Mouse (Mus musculus) kidney, adult 2 months (tissue): ENCODE results near the gene Nfib. TPM values are rescaled to one million over a fixed set of nuclear protein-coding genes. Genes with fewer than 3 reads are reported as not detected.

Experiments
- DNase-seq: peaks from one replicate; pipeline ENCODE4 v3.0.0; 2021
- H3K27ac ChIP-seq: fragments of 200-500 bp; 2 replicates; pipeline ENCODE4 v1.5.1; 2012; ENCODE audit warnings: low read depth, low read length, control low read depth, inconsistent platforms; ENCODE audit not compliant: insufficient read depth
- H3K27me3 ChIP-seq: fragments of 200-500 bp; replicated peaks from 2 replicates; pipeline ENCODE4 v1.6.1; 2012; ENCODE audit warnings: mild to moderate bottlenecking, moderate library complexity, low read length, inconsistent platforms; ENCODE audit not compliant: control insufficient read depth, insufficient read depth
- H3K36me3 ChIP-seq: fragments of 200-500 bp; 2 replicates; pipeline ENCODE4 v1.6.1; 2012; ENCODE audit warnings: mild to moderate bottlenecking, moderate library complexity, low read length, inconsistent platforms; ENCODE audit not compliant: control insufficient read depth, insufficient read depth
- H3K4me1 ChIP-seq: fragments of 200-500 bp; 2 replicates; pipeline ENCODE4 v1.6.1; 2011; ENCODE audit warnings: low read length; ENCODE audit not compliant: control insufficient read depth, insufficient read depth
- H3K4me3 ChIP-seq: fragments of 200-500 bp; 2 replicates; pipeline ENCODE4 v1.5.1; 2011; ENCODE audit warnings: mild to moderate bottlenecking, low read depth, low read length, control low read depth; ENCODE audit not compliant: insufficient read depth
- CTCF ChIP-seq: fragments of 200-500 bp; conservative IDR thresholded peaks from 2 replicates; pipeline ENCODE4 v1.5.1; 2011; ENCODE audit warnings: low read depth, mild to moderate bottlenecking, control low read depth, low read length, moderate library complexity, mixed read lengths; ENCODE audit not compliant: insufficient read depth, insufficient read length
- POLR2A ChIP-seq: fragments of 200-500 bp; IDR thresholded peaks from one replicate; pipeline ENCODE4 v1.6.1; 2011; ENCODE audit warnings: low read depth, low read length, control low read depth
- WGBS: fragments of 180-500 bp; shearing (Covaris S2); methylation state at CpG from one replicate; pipeline ENCODE4 v1.1.7; 2018; 5-methylcytosine and 5-hydroxymethylcytosine counted together
- polyA plus RNA-seq: library from polyadenylated mRNA; depleted of rRNA; stranded (reverse); fragments of >200 nt; gene quantifications from 2 replicates; pipeline ENCODE4 v1.2.3, GENCODE M21; 2012

The Nfib gene
- polyA plus RNA-seq, 1 experiment: 17.6 TPM

- WGBS: 69% methylated on average over 11 of the region's 11 CpGs
- DNase-seq: no peak
- no peaks in the 10 kb centered on the region for H3K4me1 ChIP-seq
- TF ChIP-seq CTCF: no peak
- no peak for TF ChIP-seq POLR2A
- H3K27ac ChIP-seq: no peak overlapping the region
- no peaks in the 10 kb centered on the region for H3K27me3 ChIP-seq
- no peaks in the 10 kb centered on the region for H3K36me3 ChIP-seq
- no peak overlapping the region for H3K4me3 ChIP-seq
These were observed 6.0 kb downstream of the Nfib start for GRCm38 (mm10) chr4:82699504-82699903.

GRCm38 (mm10) chr4:82698616-82699015 is 6.9 kb downstream of the Nfib start:
- no peak for DNase-seq
- Histone ChIP-seq H3K27ac (no peak overlapping the region), H3K36me3 (no peaks in the 10 kb centered on the region), H3K27me3 (no peaks in the 10 kb centered on the region; the same call in 1 of the 2 replicates), H3K4me1 (no peaks in the 10 kb centered on the region), H3K4me3 (no peak overlapping the region)
- WGBS: 88% methylated on average over 12 of the region's 12 CpGs
- no peak for TF ChIP-seq CTCF
- TF ChIP-seq POLR2A: no peak

- Histone ChIP-seq H3K4me3 (no peak overlapping the region), H3K36me3 (no peaks in the 10 kb centered on the region), H3K27ac (no peak overlapping the region), H3K4me1 (no peaks in the 10 kb centered on the region), H3K27me3 (no peaks in the 10 kb centered on the region; the same call in 1 of the 2 replicates)
- WGBS: 79% methylated on average over 6 of the region's 6 CpGs
- TF ChIP-seq CTCF: no peak
- TF ChIP-seq POLR2A: no peak
- no peak for DNase-seq
These were observed 8.4 kb downstream of the Nfib start for GRCm38 (mm10) chr4:82697151-82697550.

GRCm38 (mm10) chr4:82695760-82696501 is 9.6 kb downstream of the Nfib start:
- Histone ChIP-seq H3K4me1 (no peaks in the 10 kb centered on the region), H3K27me3 (no peaks in the 10 kb centered on the region; the same call in 1 of the 2 replicates), H3K4me3 (no peak overlapping the region), H3K36me3 (no peaks in the 10 kb centered on the region), H3K27ac (no peak overlapping the region)
- TF ChIP-seq POLR2A (no peak), CTCF (no peak)
- DNase-seq: no peak
- 70% methylated on average over 5 of the region's 5 CpGs for WGBS

- DNase-seq: no peak
- H3K27me3 ChIP-seq: no peaks in the 10 kb centered on the region; the same call in 1 of the 2 replicates
- no peak overlapping the region for H3K27ac ChIP-seq
- no peaks in the 10 kb centered on the region for H3K4me1 ChIP-seq
- no peak for TF ChIP-seq CTCF
- no peak for TF ChIP-seq POLR2A
- WGBS: 28% methylated on average over 3 of the region's 3 CpGs
- no peak overlapping the region for H3K4me3 ChIP-seq
- no peaks in the 10 kb centered on the region for H3K36me3 ChIP-seq
These were observed 13.6 kb downstream of the Nfib start for GRCm38 (mm10) chr4:82692009-82692326.

GRCm38 (mm10) chr4:82691126-82692008 is 14.2 kb downstream of the Nfib start:
- no peaks in the 10 kb centered on the region for H3K4me1 ChIP-seq
- WGBS: 50% methylated on average over 4 of the region's 4 CpGs
- no peak overlapping the region for H3K27ac ChIP-seq

GRCm38 (mm10) chr4:82690267-82690666 is 15.3 kb downstream of the Nfib start:
- TF ChIP-seq CTCF: no peak
- Histone ChIP-seq H3K4me3 (no peak overlapping the region), H3K27ac (no peak overlapping the region), H3K36me3 (no peaks in the 10 kb centered on the region), H3K27me3 (no peaks in the 10 kb centered on the region; the same call in 1 of the 2 replicates), H3K4me1 (no peaks in the 10 kb centered on the region)
- DNase-seq: peak; percentile 4
- 70% methylated on average over 7 of the region's 7 CpGs for WGBS

More at GRCm38 (mm10) chr4:82691126-82692008, 14.2 kb downstream of the Nfib start:
- peak; percentile 54 for DNase-seq
- H3K4me3 ChIP-seq: no peak overlapping the region
- no peaks in the 10 kb centered on the region for H3K36me3 ChIP-seq
- TF ChIP-seq POLR2A (no peak), CTCF (no peak)
- no peaks in the 10 kb centered on the region; the same call in 1 of the 2 replicates for H3K27me3 ChIP-seq
